Mouse (Mus musculus) C2C12 (cell line): ENCODE data around the gene Antxrl.

Source experiments
- CEBPB ChIP-seq: IDR thresholded peaks from one replicate; pipeline ENCODE4 v1.6.1; 2011; ENCODE audit warnings: low read depth, mild to moderate bottlenecking, control low read depth, moderate library complexity
- CTCF ChIP-seq: IDR thresholded peaks from one replicate; pipeline ENCODE4 v1.5.1; 2011; ENCODE audit not compliant: control insufficient read depth, insufficient read depth, insufficient read length
- FOSL1 ChIP-seq: IDR thresholded peaks from one replicate; pipeline ENCODE4 v1.8.0; 2011; ENCODE audit warnings: mild to moderate bottlenecking, low read length; ENCODE audit not compliant: poor library complexity, insufficient read depth, severe bottlenecking
- MAX ChIP-seq: IDR thresholded peaks from one replicate; pipeline ENCODE4 v1.6.1; 2011; ENCODE audit warnings: mild to moderate bottlenecking, control low read depth
- MYOD1 ChIP-seq: IDR thresholded peaks from one replicate; pipeline ENCODE4 v1.6.1; 2011; ENCODE audit warnings: low read depth; ENCODE audit not compliant: control insufficient read depth, insufficient read length
- MYOG ChIP-seq: IDR thresholded peaks from one replicate; pipeline ENCODE4 v1.6.1; 2011; ENCODE audit not compliant: control insufficient read depth, insufficient read length; ENCODE audit errors: extremely low read depth
- USF1 ChIP-seq: IDR thresholded peaks from one replicate; pipeline ENCODE4 v1.6.1; 2011; ENCODE audit warnings: low read depth, mild to moderate bottlenecking, control low read depth, moderate library complexity

DNA sequence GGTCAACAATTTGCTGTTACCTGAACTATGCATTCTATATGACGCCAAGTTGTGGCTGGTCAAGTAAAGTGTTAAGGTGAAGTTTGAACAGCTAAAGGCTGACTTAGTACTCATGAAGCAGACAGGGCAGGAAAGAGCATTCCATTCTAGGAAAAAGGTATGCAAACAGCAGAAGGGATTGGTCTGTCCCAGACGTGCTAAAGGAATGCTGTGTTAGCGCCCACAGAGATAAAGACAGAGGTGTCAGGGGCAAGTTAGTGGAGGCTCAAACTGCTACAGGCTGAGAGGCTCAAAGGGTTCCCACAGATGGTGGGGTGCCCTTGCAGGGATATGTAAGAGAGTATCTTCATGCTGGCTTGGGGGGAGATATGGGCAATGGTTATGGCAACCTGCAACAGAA is 51.3 kb downstream of the Antxrl start:
- TF ChIP-seq CTCF (no peak), MYOG (no peak), FOSL1 (no peak), USF1 (no peak), MAX (no peak), MYOD1 (no peak), CEBPB (no peak)
